Mouse (Mus musculus): Measurements from ENCODE around the gene Fam240a. TPM values are rescaled to one million over a fixed set of nuclear protein-coding genes. Genes with fewer than 3 reads are reported as not detected.

Fam240a gene
- not detected in 2 replicates for polyA plus RNA-seq (2012; rRNA removed; ENCODE audit: low replicate concordance)

GRCm38 (mm10) chr9:110916786-110917185 is at the start of gene Fam240a:
Gene Fam240a (minus strand): TSS chr9:110916861.

GRCm38 (mm10) chr9:110951397-110951796 is 34.7 kb upstream of the Fam240a start, which contains the start of gene Lrrc2:
Gene Lrrc2 (plus strand): TSS chr9:110951545.

GRCm38 (mm10) chr9:110945926-110946325 is 29.3 kb upstream of the Fam240a start, which contains the start of gene Tdgf1:
Gene Tdgf1 (minus strand): TSS chr9:110946158.

GRCm38 (mm10) chr9:110879998-110880561 is 36.6 kb downstream of the Fam240a start, which contains the start of gene Tmie:
Gene Tmie (minus strand): TSS chr9:110880113.

GRCm38 (mm10) chr9:110879191-110879920 is 37.3 kb downstream of the Fam240a start, which contains the start of gene Als2cl:
Gene Als2cl (plus strand): TSS chr9:110879870.

Other genes with a start within 250 kb of the Fam240a start
- gene Myl3, start 175.0 kb downstream of the Fam240a start, polyA plus RNA-seq (2012; rRNA removed; ENCODE audit: low replicate concordance): not detected in 2 replicates
- 8.9 and 9.3 TPM in 2 replicates for gene Pth1r, start 169.7 kb downstream of the Fam240a start, polyA plus RNA-seq (2012; rRNA removed; ENCODE audit: low replicate concordance)
- gene Prss42, start 118.7 kb downstream of the Fam240a start, polyA plus RNA-seq (2012; rRNA removed; ENCODE audit: low replicate concordance): not detected in 2 replicates
- not detected in 2 replicates for gene Prss44, start 102.9 kb downstream of the Fam240a start, polyA plus RNA-seq (2012; rRNA removed; ENCODE audit: low replicate concordance)
- not detected in 2 replicates for gene Prss43, start 90.2 kb downstream of the Fam240a start, polyA plus RNA-seq (2012; rRNA removed; ENCODE audit: low replicate concordance)
- not detected in 2 replicates for gene Prss45, start 82.3 kb downstream of the Fam240a start, polyA plus RNA-seq (2012; rRNA removed; ENCODE audit: low replicate concordance)
- not detected in 2 replicates for gene Prss46, start 72.4 kb downstream of the Fam240a start, polyA plus RNA-seq (2012; rRNA removed; ENCODE audit: low replicate concordance)
- gene Prss50, start 58.9 kb downstream of the Fam240a start, polyA plus RNA-seq (2012; rRNA removed; ENCODE audit: low replicate concordance): 0.18 TPM in 1 of 2 replicates, not detected in the other
- 10.9 and 41.2 TPM in 2 replicates for gene Als2cl, start 37.0 kb downstream of the Fam240a start, polyA plus RNA-seq (2012; rRNA removed; ENCODE audit: low replicate concordance)
- 1.4 and 3.2 TPM in 2 replicates for gene Tmie, start 36.7 kb downstream of the Fam240a start, polyA plus RNA-seq (2012; rRNA removed; ENCODE audit: low replicate concordance)
- not detected in 2 replicates for gene Tdgf1, start 29.3 kb upstream of the Fam240a start, polyA plus RNA-seq (2012; rRNA removed; ENCODE audit: low replicate concordance)
- gene Lrrc2, start 34.7 kb upstream of the Fam240a start, polyA plus RNA-seq (2012; rRNA removed; ENCODE audit: low replicate concordance): 0.23 TPM in 1 of 2 replicates, not detected in the other
- 1.1 and 2.0 TPM in 2 replicates for gene Rtp3, start 73.7 kb upstream of the Fam240a start, polyA plus RNA-seq (2012; rRNA removed; ENCODE audit: low replicate concordance)
- gene Ltf, start 102.4 kb upstream of the Fam240a start, polyA plus RNA-seq (2012; rRNA removed; ENCODE audit: low replicate concordance): 0.33 and 3.0 TPM in 2 replicates
- 2.1 and 2.9 TPM in 2 replicates for gene Ccrl2, start 140.7 kb upstream of the Fam240a start, polyA plus RNA-seq (2012; rRNA removed; ENCODE audit: low replicate concordance)
- gene Lrrfip2, start 200.7 kb upstream of the Fam240a start, polyA plus RNA-seq (2012; rRNA removed; ENCODE audit: low replicate concordance): 8.3 and 10.2 TPM in 2 replicates

Measured in duodenum, adult 2 months (tissue).